Mouse (Mus musculus): Measurements from ENCODE around the gene Doc2g.

DNA sequence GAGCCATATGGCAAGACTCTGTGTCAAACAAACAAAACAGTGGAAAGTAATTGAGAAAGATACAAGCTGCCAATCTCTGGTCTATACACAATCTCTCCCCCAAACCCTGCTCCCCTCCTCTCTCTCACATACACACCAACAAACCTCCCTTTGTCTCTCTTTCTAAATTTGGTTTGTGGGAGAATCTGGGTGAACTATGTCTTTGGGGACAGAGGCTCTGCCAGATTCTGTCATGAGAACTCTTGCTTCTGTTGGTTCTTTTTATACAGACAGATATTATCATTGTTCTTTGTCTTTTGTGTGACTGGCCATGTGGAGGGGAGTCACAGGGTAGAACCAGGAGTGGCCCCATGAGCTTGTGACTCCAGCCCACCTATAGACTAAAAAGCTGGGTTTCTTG is 24.5 kb downstream of the Doc2g start:
- TF ChIP-seq USF1 (IDR thresholded peaks at IDR 0.05; ENCODE audit: low read depth) (no peak), MYOG (IDR thresholded peaks at IDR 0.05; ENCODE audit: control insufficient read depth in 1 of 3, insufficient read depth in 1 of 3, insufficient read length in 2 of 3, low read depth in 2 of 3) (no peak), CEBPB (IDR thresholded peaks at IDR 0.05; ENCODE audit: insufficient read depth, poor library complexity, severe bottlenecking) (no peak), MYOD1 (IDR thresholded peaks at IDR 0.05; ENCODE audit: control insufficient read depth in 1 of 3, insufficient read length in 2 of 3, low read depth in 2 of 3) (no peak), POLR2A (IDR thresholded peaks at IDR 0.05; ENCODE audit: insufficient read length, low read depth) (no peak), POLR2AphosphoS2 (IDR thresholded peaks at IDR 0.05; ENCODE audit: insufficient read length, low read depth) (no peak), TCF12 (IDR thresholded peaks at IDR 0.05; ENCODE audit: insufficient read depth, poor library complexity, severe bottlenecking) (no peak)
